Mouse (Mus musculus) small intestine, adult 2 months (tissue): ENCODE results near the gene Spred1.

Experiments
- CTCF ChIP-seq: fragments of 200-500 bp; IDR thresholded peaks from 2 replicates; pipeline ENCODE4 v1.5.1; 2012; ENCODE audit warnings: low read depth, mild to moderate bottlenecking, control low read depth, inconsistent platforms, low read length, moderate library complexity, mixed read lengths; ENCODE audit not compliant: insufficient replicate concordance, insufficient read length; ENCODE audit errors: extremely low read depth
- POLR2A ChIP-seq: fragments of 200-500 bp; IDR thresholded peaks from 2 replicates; pipeline ENCODE4 v1.6.1; 2012; ENCODE audit warnings: low read depth, mild to moderate bottlenecking, control low read depth, inconsistent platforms, low read length, moderate library complexity

- no peak for TF ChIP-seq CTCF
- TF ChIP-seq POLR2A, result no peak
Measured at GRCm38 (mm10) chr2:117137751-117138150, 16.6 kb downstream of the Spred1 start.
